Mouse (Mus musculus) CH12.LX (cell line): ENCODE measurements around the gene Ptprg. TPM values are rescaled to one million over a fixed set of nuclear protein-coding genes. Genes with fewer than 3 reads are reported as not detected.

Experiments used
- DNase-seq: peaks from one replicate; pipeline ENCODE4 v3.0.0-alpha.2; 2013; ENCODE audit errors: extremely low read depth
- H3K27ac ChIP-seq: 2 replicates; pipeline ENCODE4 v1.5.1; 2012; ENCODE audit warnings: low read depth, mild to moderate bottlenecking, control low read depth, moderate library complexity; ENCODE audit not compliant: insufficient read depth
- H3K27me3 ChIP-seq: replicated peaks from 2 replicates; pipeline ENCODE3; 2012; ENCODE audit warnings: inconsistent platforms
- H3K36me3 ChIP-seq, 2 experiments: replicated peaks in 1 of 2; 2 replicates each; pipeline versions ENCODE3 to v1.6.1; 2012; ENCODE audit warnings: inconsistent platforms in 1 of 2, low read length in 1 of 2, mild to moderate bottlenecking in 1 of 2, mixed read lengths in 1 of 2, moderate library complexity in 1 of 2; ENCODE audit not compliant: control insufficient read depth in 1 of 2, insufficient read depth in 1 of 2
- H3K4me1 ChIP-seq, 2 experiments: 2 replicates each; pipeline ENCODE4 v1.6.1; 2012; ENCODE audit warnings: inconsistent platforms in 1 of 2, moderate library complexity in 1 of 2; ENCODE audit not compliant: insufficient read depth in 2 of 2, control insufficient read depth in 1 of 2
- H3K4me2 ChIP-seq: 2 replicates; pipeline ENCODE4 v1.6.1; 2012; ENCODE audit warnings: low read depth, mild to moderate bottlenecking, control low read depth; ENCODE audit not compliant: poor library complexity, insufficient read depth, severe bottlenecking
- H3K4me3 ChIP-seq, 3 experiments: fragments of 150-350 bp in 1 of 3; sonication (generic) in 1 of 3; replicated peaks in 1 of 3; 2 replicates each; pipeline versions ENCODE3 to v1.5.1; 2011 to 2012; ENCODE audit warnings: low read depth in 2 of 3, low read length in 2 of 3, mild to moderate bottlenecking in 2 of 3, moderate library complexity in 2 of 3, control low read depth in 1 of 3, improper control_type of control experiment in 1 of 3, inconsistent platforms in 1 of 3, mixed read lengths in 1 of 3; ENCODE audit not compliant: poor library complexity in 1 of 3
- H3K79me2 ChIP-seq: replicated peaks from 2 replicates; pipeline ENCODE4 v1.6.1; 2012; ENCODE audit warnings: mild to moderate bottlenecking, moderate library complexity; ENCODE audit not compliant: control insufficient read depth, poor library complexity, insufficient read depth, severe bottlenecking; ENCODE audit errors: extremely low read depth
- H3K9ac ChIP-seq: 2 replicates; pipeline ENCODE4 v1.6.1; 2012; ENCODE audit warnings: low read depth, mild to moderate bottlenecking, control low read depth, moderate library complexity; ENCODE audit not compliant: insufficient read depth
- H3K9me3 ChIP-seq: replicated peaks from 2 replicates; pipeline ENCODE3; 2012; ENCODE audit warnings: low read length, inconsistent platforms, mixed read lengths
- CHD1 ChIP-seq: IDR thresholded peaks from 2 replicates; pipeline ENCODE4 v1.6.1; 2012; ENCODE audit warnings: low read depth, low read length, improper control_type of control experiment, inconsistent platforms
- CHD2 ChIP-seq: IDR thresholded peaks from 2 replicates; pipeline ENCODE4 v1.6.1; 2011; ENCODE audit warnings: low read length, improper control_type of control experiment
- CTCF ChIP-seq, 2 experiments: IDR thresholded peaks in 1 of 2; conservative IDR thresholded peaks in 1 of 2; 2 replicates each; pipeline ENCODE4 v1.5.1; 2011 to 2012; ENCODE audit warnings: low read depth in 2 of 2, low read length in 2 of 2, improper control_type of control experiment in 1 of 2, inconsistent platforms in 1 of 2, mild to moderate bottlenecking in 1 of 2, moderate library complexity in 1 of 2
- E2F4 ChIP-seq: IDR thresholded peaks from 2 replicates; pipeline ENCODE4 v1.6.1; 2011; ENCODE audit warnings: low read depth, low read length, improper control_type of control experiment; ENCODE audit not compliant: insufficient replicate concordance
- EP300 ChIP-seq: IDR thresholded peaks from 2 replicates; pipeline ENCODE4 v1.6.1; 2011; ENCODE audit warnings: low read length, improper control_type of control experiment
- HCFC1 ChIP-seq: IDR thresholded peaks from 2 replicates; pipeline ENCODE4 v1.6.1; 2012; ENCODE audit warnings: low read depth, mild to moderate bottlenecking, inconsistent platforms, low read length, improper control_type of control experiment
- IRF4 ChIP-seq: IDR thresholded peaks from 2 replicates; pipeline ENCODE4 v1.6.1; 2014; ENCODE audit warnings: low read depth, mild to moderate bottlenecking, inconsistent platforms, low read length, improper control_type of control experiment
- JUN ChIP-seq: IDR thresholded peaks from 2 replicates; pipeline ENCODE4 v1.6.1; 2011; ENCODE audit warnings: low read depth, mild to moderate bottlenecking, low read length, improper control_type of control experiment, moderate library complexity; ENCODE audit not compliant: insufficient read depth
- MAFK ChIP-seq: IDR thresholded peaks from 2 replicates; pipeline ENCODE4 v1.6.1; 2011; ENCODE audit warnings: low read length, improper control_type of control experiment; ENCODE audit not compliant: insufficient replicate concordance
- MEF2A ChIP-seq: IDR thresholded peaks from 2 replicates; pipeline ENCODE4 v1.6.1; 2014; ENCODE audit warnings: low read depth, mild to moderate bottlenecking, inconsistent platforms, low read length, improper control_type of control experiment, borderline replicate concordance
- MYC ChIP-seq: IDR thresholded peaks from 2 replicates; pipeline ENCODE4 v1.6.1; 2011; ENCODE audit warnings: low read depth, mild to moderate bottlenecking, improper control_type of control experiment, low read length
- NELFE ChIP-seq: IDR thresholded peaks from 2 replicates; pipeline ENCODE4 v1.6.1; 2011; ENCODE audit warnings: low read depth, low read length, improper control_type of control experiment
- NRF1 ChIP-seq: IDR thresholded peaks from 2 replicates; pipeline ENCODE4 v1.6.1; 2014; ENCODE audit warnings: low read depth, mild to moderate bottlenecking, inconsistent platforms, low read length, improper control_type of control experiment, moderate library complexity
- PAX5 ChIP-seq: IDR thresholded peaks from 2 replicates; pipeline ENCODE4 v1.6.1; 2012; ENCODE audit warnings: low read length, inconsistent platforms, mixed read lengths
- SIN3A ChIP-seq: IDR thresholded peaks from 2 replicates; pipeline ENCODE4 v1.6.1; 2012; ENCODE audit warnings: low read length, improper control_type of control experiment, inconsistent platforms
- TBP ChIP-seq: conservative IDR thresholded peaks from 2 replicates; pipeline ENCODE4 v1.6.1; 2011; ENCODE audit warnings: low read depth, low read length, improper control_type of control experiment
- TCF12 ChIP-seq: IDR thresholded peaks from 2 replicates; pipeline ENCODE4 v1.6.1; 2014; ENCODE audit warnings: low read depth, mild to moderate bottlenecking, inconsistent platforms, low read length, improper control_type of control experiment
- UBTF ChIP-seq: IDR thresholded peaks from 2 replicates; pipeline ENCODE4 v1.6.1; 2012; ENCODE audit warnings: low read depth, mild to moderate bottlenecking, inconsistent platforms, low read length, improper control_type of control experiment, moderate library complexity
- ZC3H11A ChIP-seq: IDR thresholded peaks from 2 replicates; pipeline ENCODE4 v1.6.1; 2012; ENCODE audit warnings: low read depth, mild to moderate bottlenecking, inconsistent platforms, low read length, improper control_type of control experiment
- ZKSCAN1 ChIP-seq: IDR thresholded peaks from 2 replicates; pipeline ENCODE4 v1.6.1; 2012; ENCODE audit warnings: low read depth, inconsistent platforms, low read length, improper control_type of control experiment, borderline replicate concordance
- ZMIZ1 ChIP-seq: IDR thresholded peaks from 2 replicates; pipeline ENCODE4 v1.6.1; 2012; ENCODE audit warnings: low read depth, mild to moderate bottlenecking, inconsistent platforms, low read length, improper control_type of control experiment
- ZNF384 ChIP-seq: IDR thresholded peaks from 2 replicates; pipeline ENCODE4 v1.6.1; 2012; ENCODE audit warnings: low read depth, low read length, improper control_type of control experiment, inconsistent platforms
- dilution Hi-C: fragments of 300-500 bp; cut with MboI; formaldehyde crosslinking; loops from 2 replicates; pipeline ENCODE4 v1.14.3; 2020; ENCODE audit warnings: low sequenced_read_pairs; ENCODE audit not compliant: extremely low pct_unique_long_range_greater_than_20kb, extremely low pct_ligation_motif_present
- in situ Hi-C: fragments of 300-500 bp; cut with MboI; formaldehyde crosslinking; loops from 3 replicates; pipeline ENCODE4 v1.14.3; 2019; ENCODE audit warnings: low sequenced_read_pairs, low pct_ligation_motif_present, low pct_unique_long_range_greater_than_20kb, mixed read lengths
- polyA plus RNA-seq: library from polyadenylated mRNA; unstranded; fragments of >175 nt; gene quantifications from 2 replicates; pipeline ENCODE4 v1.2.1, GENCODE M21; 2012; ENCODE audit warnings: low read depth; ENCODE audit not compliant: insufficient read length
- total RNA-seq, 2 experiments: library from RNA; depleted of rRNA; stranded (reverse); fragments of 300-350 nt in 1 of 2; fragments of >200 nt in 1 of 2; gene quantifications; 2 replicates each; pipeline ENCODE4 v1.2.3; 2012 to 2014

Gene Ptprg
- total and polyA plus RNA-seq, 3 experiments = 0.08 TPM; not detected in 2

GRCm38 (mm10) chr14:11732376-11732775, 179.0 kb downstream of the Ptprg start:
- Histone ChIP-seq H3K36me3 (no peaks in the 10 kb centered on the region), H3K4me2 (no peak overlapping the region), H3K9me3 (peaks cover 59% of the 10 kb centered on the region), H3K79me2 (no peaks in the 10 kb centered on the region), H3K4me3 (no peak overlapping the region), H3K4me1 (no peaks in the 10 kb centered on the region), H3K27me3 (no peaks in the 10 kb centered on the region), H3K9ac (no peak overlapping the region), H3K27ac (no peak overlapping the region)
- TF ChIP-seq HCFC1 (no peak), ZNF384 (no peak), ZKSCAN1 (no peak), TBP (no peak), E2F4 (no peak)
- dilution Hi-C loops = no loop called here
- in situ Hi-C loops = no loop called here
- no peak for DNase-seq

- no peak overlapping the region for H3K9ac ChIP-seq
- H3K79me2 ChIP-seq = no peaks in the 10 kb centered on the region
- H3K36me3 ChIP-seq = no peaks in the 10 kb centered on the region
- H3K9me3 ChIP-seq = peaks cover 64% of the 10 kb centered on the region
- dilution Hi-C loops = no loop called here
- no peaks in the 10 kb centered on the region for H3K27me3 ChIP-seq
- no peak overlapping the region for H3K27ac ChIP-seq
- no peak overlapping the region for H3K4me3 ChIP-seq
- no peak for DNase-seq
- in situ Hi-C loops = no loop called here
- TF ChIP-seq MYC (no peak), NELFE (no peak), PAX5 (no peak), TCF12 (no peak), ZKSCAN1 (no peak), JUN (no peak), UBTF (no peak), CHD1 (no peak), EP300 (no peak), MEF2A (no peak), ZNF384 (no peak), IRF4 (no peak), SIN3A (no peak), CHD2 (no peak), CTCF (conservative IDR thresholded peaks at IDR 0.05 in 1 of 2, IDR thresholded peaks at IDR 0.05 in 1 of 2; ENCODE audit: low read depth in 2 of 2, low read length in 2 of 2) (no peak), NRF1 (no peak), MAFK (no peak), ZMIZ1 (no peak), ZC3H11A (no peak)
- no peaks in the 10 kb centered on the region for H3K4me1 ChIP-seq
- H3K4me2 ChIP-seq = no peak overlapping the region
Measured at GRCm38 (mm10) chr14:11743726-11744125, 190.4 kb downstream of the Ptprg start.
